Mouse (Mus musculus) R1 (cell line): ENCODE results near the gene St14.

Experiments
- DNase-seq: peaks from one replicate; pipeline ENCODE4 v3.0.0-alpha.2; 2018; ENCODE audit warnings: low read depth, low spot score

St14 gene

DNA sequence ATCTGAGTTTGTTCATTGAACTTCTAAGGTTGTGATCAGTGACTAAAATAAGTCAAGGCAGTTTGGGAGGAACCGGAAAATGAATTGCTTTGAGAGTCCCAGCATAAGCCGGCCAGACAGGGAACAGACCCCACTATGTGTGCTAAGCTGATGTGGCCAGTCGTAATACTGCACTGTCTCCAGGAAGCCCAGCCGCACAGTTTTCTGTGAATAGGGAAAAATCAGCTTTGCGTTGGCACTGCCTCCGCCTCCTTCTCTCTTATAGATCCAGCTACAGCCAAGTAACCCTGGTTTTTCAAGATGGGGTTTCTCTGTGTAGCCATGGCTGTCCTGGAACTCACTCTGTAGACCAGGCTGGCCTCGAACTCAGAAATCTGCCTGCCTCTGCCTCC, 44.9 kb downstream of the St14 start:
- DNase-seq = no peak

DNA sequence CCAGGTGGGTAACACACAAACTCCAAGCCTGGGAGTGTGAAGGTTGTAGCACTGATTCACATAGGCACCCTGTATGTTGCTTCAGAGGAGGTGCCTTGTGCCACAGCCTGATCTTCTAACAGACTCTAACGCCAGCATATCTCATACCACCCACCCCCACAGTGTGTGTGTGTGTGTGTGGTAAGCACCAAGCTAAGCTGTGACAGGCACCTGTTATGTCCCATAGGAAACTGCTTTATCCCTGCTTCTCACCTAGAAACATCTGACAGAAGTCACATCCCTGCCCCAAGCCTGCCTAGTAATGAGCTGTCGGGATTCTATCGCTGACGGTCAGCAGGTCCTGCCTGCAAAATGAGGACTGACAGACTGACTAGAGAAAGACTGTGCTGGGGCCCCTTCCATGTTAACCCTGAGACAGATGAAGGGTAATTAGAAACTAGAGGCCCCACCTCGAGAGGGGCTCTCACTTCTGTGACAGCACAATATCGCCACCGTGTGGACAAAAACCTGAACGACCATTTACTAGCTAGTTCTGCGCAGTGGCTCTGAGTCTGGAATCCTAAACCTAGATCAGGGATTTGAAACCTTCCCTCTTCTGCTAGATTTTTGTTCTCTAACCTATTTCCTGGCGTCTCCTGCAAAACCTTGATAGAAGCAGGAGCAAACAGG, 45.4 kb downstream of the St14 start:
- peak; percentile 81 for DNase-seq

DNA sequence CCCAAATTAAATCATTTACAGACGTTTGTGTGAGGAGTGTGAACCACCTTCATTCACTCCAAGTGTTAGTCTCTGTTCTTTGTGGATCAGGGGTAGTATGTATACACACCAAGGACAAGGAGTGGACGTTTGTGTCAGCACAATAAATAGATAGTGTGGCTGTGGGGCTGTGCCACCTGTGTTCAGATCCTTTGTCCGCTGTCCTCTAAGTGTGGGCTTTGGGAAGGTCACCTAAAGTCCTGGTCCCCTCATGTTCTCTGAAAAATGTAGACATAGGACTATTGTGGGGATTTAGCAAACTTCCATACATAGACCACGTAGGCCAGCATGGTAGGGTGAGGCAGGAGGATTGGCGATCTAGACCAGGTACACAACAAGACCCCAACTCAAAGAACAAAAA, 46.1 kb downstream of the St14 start:
- DNase-seq = no peak

DNA sequence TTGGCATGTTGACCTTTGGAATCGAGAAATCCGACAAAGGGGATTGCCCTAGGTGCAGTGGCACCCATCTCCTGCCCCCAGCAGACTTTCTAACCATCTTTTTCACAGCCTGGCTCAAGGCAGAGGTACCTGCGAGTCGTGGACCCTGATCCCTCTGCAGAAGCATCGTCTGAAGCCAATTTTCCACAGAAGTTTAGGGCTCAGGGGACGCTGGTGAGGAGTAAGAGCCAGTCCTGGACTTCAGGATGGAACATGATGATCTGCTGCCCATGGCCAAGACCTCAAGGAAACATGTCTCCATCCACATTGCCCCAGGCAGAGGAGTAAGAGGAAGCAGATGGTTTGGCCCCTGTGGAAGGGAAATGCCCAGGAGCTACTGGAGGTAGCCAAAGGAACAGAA, 48.9 kb downstream of the St14 start:
- DNase-seq = no peak

DNA sequence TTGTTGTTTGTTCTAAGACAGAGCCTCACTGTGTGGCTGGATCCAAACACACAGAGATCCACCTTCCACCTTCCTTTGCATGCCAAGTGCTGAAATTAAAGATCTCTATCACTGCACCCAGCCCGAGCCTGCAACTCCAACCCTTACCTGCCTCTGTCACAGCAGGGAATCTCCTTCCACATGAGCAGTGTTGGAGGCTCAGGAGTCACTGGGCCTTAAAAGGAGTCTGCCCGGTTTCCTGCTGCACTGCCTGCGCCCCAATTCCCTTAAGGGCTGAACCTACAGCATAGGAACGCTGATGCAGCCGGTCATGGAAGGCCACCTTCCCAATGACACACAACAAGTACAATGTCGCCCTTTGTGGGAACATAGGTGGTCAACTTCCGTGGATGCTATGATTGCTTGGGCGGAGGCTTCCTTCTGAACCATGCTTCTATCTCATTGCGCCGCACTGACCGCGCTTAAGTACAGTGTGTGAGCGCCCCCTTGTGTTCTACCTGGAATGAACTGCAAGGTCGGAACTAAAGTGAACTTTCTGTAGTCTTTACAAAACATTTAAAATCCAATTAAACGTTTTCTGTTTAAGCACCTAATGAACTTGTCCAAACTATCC, 49.5 kb downstream of the St14 start:
- peak; percentile 91 for DNase-seq

DNA sequence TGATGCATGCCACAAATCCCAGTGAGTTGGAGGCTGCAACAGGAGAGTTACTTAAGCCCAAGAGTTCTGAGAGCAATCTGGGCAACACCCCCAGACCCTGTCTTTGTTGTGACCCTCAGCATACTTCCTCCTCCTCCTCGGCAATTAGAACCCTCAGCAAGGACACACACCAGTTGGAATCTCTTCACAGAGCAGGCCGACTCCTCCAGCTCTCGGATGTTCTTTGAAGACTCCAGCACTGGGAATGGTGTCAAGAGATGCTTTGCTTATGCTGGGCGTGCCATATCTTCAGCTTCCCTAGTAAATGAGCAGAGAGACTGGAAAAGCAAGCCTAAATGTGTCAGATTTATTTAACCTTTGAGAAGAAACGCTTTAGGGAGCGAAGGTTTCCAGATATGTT, 50.9 kb downstream of the St14 start:
- DNase-seq = peak; percentile 14

DNA sequence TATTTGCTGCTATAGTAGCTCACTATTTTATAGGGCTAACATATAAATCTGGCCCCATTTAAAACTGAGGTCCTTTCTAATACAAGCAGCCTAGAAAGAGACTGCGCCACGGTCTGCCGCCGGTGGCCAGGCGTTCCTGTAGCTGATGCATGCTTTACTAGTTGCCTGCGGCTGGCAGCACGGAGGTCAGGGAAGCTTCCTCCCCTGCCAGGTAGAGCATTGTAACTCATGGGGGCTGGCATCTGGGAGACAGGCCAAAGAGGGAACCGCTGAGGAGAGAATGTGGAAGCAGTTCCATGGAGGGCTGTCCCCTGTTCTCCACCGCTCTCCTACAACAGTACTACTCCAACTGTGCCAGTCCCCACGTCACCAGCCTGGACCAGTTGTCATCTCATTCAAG, 56.8 kb downstream of the St14 start:
- no peak for DNase-seq

DNA sequence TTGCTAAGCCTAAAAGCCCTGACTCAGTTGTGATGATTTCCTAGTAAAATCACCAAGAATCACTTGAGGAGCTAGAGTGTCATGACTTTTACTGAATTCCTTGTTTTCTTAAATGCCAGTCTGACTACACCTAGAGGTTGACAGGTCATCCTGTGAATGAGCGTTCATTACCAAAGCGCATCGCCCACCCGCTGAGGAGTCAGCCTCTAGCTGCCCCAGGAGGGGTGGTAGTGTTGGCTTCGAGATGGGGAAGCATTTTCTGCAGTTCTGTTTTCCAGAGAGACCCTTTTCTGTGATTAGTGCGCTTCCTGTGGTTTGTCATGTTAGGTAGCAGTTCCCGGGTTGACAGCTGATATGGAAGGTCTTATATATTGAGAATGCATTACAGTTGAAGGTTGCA, 57.9 kb downstream of the St14 start:
- DNase-seq = peak; percentile 57

DNA sequence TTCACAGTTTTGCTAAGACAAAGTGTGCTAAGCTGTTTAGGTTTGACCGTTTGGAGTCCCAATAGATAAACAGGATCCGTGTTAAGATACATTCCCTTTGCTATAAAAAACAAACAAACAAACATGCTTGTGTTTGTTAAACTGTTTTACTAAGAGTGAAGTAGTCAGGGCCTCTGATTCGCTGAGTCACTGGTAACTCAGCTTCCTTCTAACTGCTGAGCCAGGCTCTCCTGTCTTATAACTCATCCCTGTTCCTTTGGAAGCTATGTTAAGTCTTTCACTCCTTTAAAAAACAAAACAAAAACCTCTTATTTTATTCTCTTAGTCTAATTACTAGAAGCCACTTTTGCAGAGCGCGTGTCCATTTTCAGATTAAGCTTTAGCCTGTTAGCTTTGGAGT, 59.4 kb downstream of the St14 start:
- DNase-seq = no peak

DNA sequence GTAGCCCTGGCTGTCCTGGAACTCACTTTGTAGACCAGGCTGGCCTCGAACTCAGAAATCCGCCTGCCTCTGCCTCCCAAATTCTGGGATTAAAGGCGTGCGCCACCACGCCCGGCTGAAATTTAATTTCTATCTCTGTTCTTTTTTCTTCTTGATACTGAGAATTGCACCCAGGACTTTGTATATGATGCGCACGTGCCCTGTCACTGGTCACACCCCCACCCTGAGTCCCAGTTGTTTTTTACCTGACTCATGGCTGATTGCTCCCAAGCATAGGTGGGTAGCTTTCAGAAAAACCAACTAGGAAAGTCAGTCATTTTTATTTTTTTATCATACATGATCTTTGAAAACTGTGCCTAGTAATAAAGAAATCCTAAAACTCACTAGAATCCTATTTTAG, 60.9 kb downstream of the St14 start:
- DNase-seq = peak; percentile 56

DNA sequence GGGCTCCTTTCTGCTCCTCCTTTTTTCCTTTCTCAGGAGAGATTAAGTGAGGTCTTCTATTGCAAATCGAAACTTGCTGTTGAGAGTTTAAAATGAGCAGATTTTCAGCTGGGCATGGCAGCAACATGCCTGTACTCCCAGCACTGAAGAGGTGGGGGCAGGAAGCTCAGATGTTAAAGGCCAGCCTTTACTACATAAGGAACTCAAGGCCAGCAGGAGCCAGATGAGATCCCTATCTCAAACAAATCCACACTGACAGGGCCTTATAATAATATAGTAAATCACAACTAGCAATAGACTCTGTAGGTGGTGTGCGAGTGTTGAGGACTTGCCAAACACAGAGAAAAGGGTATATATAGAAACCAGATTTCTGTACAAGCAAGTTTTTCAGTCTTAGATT, 72.9 kb downstream of the St14 start:
- DNase-seq = no peak

DNA sequence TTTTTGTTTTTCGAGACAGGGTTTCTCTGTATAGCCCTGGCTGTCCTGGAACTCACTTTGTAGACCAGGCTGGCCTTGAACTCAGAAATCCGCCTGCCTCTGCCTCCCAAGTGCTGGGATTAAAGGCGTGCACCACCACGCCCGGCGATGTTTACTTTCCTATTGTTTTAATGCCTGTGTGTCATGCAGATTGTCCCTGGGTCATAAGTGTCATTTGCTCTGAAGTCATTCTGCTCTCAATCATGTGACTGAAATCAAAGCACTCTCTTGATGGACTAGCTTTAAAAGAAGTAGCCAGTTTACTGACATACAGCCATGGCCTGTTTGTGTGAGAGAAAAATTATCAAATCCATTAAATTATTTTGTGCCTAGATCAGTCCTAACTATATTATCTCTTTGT, 80.1 kb downstream of the St14 start:
- peak; percentile 75 for DNase-seq

DNA sequence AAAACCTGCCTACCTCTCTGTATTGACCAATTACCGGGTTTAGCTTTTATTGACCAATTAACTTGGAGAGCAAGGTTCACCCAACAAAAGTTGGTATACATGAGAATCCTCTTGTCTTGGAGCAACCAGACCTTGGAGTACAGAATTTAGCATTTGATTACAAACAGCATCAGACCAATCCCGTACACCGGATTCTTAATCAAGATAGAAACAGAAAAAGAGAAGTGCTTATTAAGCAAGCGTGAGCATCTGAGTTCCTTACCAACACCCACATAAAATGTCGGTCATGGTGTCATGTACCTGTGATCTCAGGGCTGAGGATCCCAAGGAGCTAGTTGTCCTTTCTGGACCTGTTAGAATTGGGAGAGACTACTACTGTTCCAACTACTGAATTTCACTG, 81.4 kb downstream of the St14 start:
- DNase-seq = no peak
